Mouse (Mus musculus): ENCODE measurements around the gene Atxn2l.

Gene Atxn2l

GRCm38 (mm10) chr7:126463004-126463403 is 40.2 kb downstream of the Atxn2l start, which contains the start of gene Atp2a1:
TSS of gene Atp2a1 (minus strand) at chr7:126463108.
- DNase-seq (ENCODE audit: low spot score), result no peak

- DNase-seq (ENCODE audit: low spot score), result no peak
Observed at GRCm38 (mm10) chr7:126461626-126462025, 41.6 kb downstream of the Atxn2l start.

GRCm38 (mm10) chr7:126460623-126461399 is 42.4 kb downstream of the Atxn2l start:
- DNase-seq (ENCODE audit: low spot score), result peak; percentile 38

- DNase-seq (ENCODE audit: low spot score), result no peak
Observed at GRCm38 (mm10) chr7:126458844-126459618, 44.2 kb downstream of the Atxn2l start.

- no peak for DNase-seq (ENCODE audit: low spot score)
Observed at GRCm38 (mm10) chr7:126458225-126458624, 45.0 kb downstream of the Atxn2l start.

GRCm38 (mm10) chr7:126456382-126457266 is 46.6 kb downstream of the Atxn2l start:
- no peak for DNase-seq (ENCODE audit: low spot score)

GRCm38 (mm10) chr7:126455242-126455641 is 48.0 kb downstream of the Atxn2l start:
- DNase-seq (ENCODE audit: low spot score), result no peak

GRCm38 (mm10) chr7:126453861-126454260 is 49.4 kb downstream of the Atxn2l start:
- no peak for DNase-seq (ENCODE audit: low spot score)

- DNase-seq (ENCODE audit: low spot score), result no peak
Observed at GRCm38 (mm10) chr7:126452244-126452643, 51.0 kb downstream of the Atxn2l start.

- DNase-seq (ENCODE audit: low spot score), result no peak
Observed at GRCm38 (mm10) chr7:126450641-126451040, 52.6 kb downstream of the Atxn2l start.

- DNase-seq (ENCODE audit: low spot score), result no peak
Observed at GRCm38 (mm10) chr7:126449991-126450390, 53.2 kb downstream of the Atxn2l start.

- DNase-seq (ENCODE audit: low spot score), result no peak
Observed at GRCm38 (mm10) chr7:126448481-126448880, 54.8 kb downstream of the Atxn2l start.

GRCm38 (mm10) chr7:126446217-126446616 is 57.0 kb downstream of the Atxn2l start:
- DNase-seq (ENCODE audit: low spot score), result no peak

- DNase-seq (ENCODE audit: low spot score), result no peak
Observed at GRCm38 (mm10) chr7:126445104-126445815, 58.0 kb downstream of the Atxn2l start.

GRCm38 (mm10) chr7:126444536-126444935 is 58.7 kb downstream of the Atxn2l start:
- DNase-seq (ENCODE audit: low spot score), result no peak

- DNase-seq (ENCODE audit: low spot score), result no peak
Observed at GRCm38 (mm10) chr7:126443997-126444396, 59.2 kb downstream of the Atxn2l start.
